ENCODE assay signal across 29 mouse cellular contexts in the genomic region with DNA sequence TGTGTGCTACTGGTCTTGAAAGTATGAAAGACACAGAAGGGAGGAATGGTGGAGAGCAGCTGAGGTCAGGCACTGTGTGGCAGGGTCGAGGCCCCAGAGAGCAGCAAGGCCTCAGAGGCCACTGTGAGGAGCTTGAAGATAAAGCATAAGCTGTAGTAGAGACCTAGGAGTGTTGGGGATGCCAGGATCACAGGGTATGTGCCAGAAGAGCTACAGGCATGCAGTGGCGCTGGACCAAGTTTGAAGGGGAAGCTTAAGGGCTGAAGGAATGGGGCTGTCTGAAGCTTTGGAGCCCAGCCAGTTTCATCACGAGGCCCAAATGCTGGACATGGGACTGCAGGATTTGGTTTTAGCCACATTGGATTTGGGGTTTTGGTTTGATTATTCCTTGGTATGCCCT. TPM values are rescaled to one million over a fixed set of nuclear protein-coding genes. Genes with fewer than 3 reads are reported as not detected.
"Had no signal": no experiment of that assay in that cellular context is flagged by ENCODE, and none has a peak within 500 bp of the region (broad histone marks: within the 10 kb centered on the region; RNA-seq: fewer than 3 reads in every experiment).

No protein-coding gene starts in this region.

RNA-seq across cellular contexts. Expression of gene Spaca7, which starts 44.5 kb away (rescaled TPM):
- total RNA-seq: gastrocnemius, adult 2 months; gastrocnemius, postnatal 10 days; gastrocnemius, postnatal 25 days; gastrocnemius, postnatal 4 days; granulocyte monocyte progenitor cell, adult 5-6 weeks; heart, adult 8-10 months; heart, postnatal 14 days; heart, postnatal 36 days; layer of hippocampus, adult 2 months; layer of hippocampus, postnatal 10 days; layer of hippocampus, postnatal 25 days; left cerebral cortex, adult 2 months; left cerebral cortex, postnatal 14 days; left cerebral cortex, postnatal 36 days had no signal
- polyA plus RNA-seq: forebrain, embryonic 16.5 days; frontal cortex, adult 2 months; heart, embryonic 10.5 days; heart, embryonic 12.5 days; heart, embryonic 14.5 days; hindbrain, embryonic 10.5 days; hindbrain, embryonic 12.5 days; hindbrain, embryonic 14.5 days; hindbrain, embryonic 16.5 days; inflammation-experienced regulatory T-cells, adult 6 months; intestine, embryonic 15.5 days; limb, embryonic 10.5 days; limb, embryonic 12.5 days; limb, embryonic 14.5 days; liver, embryonic 11.5 days had no signal
